Mouse (Mus musculus) CD4-positive, CD25-positive, alpha-beta regulatory T cell, adult 2 months (primary cell): ENCODE measurements around the gene Scyl3.

Experiments used
- DNase-seq: peaks from one replicate; pipeline ENCODE4 v3.0.0-alpha.2; 2012; ENCODE audit warnings: low read depth, low spot score

Scyl3 gene

GRCm38 (mm10) chr1:163928846-163929245 lies at the start of gene Scyl3:
Scyl3 (plus strand) TSS chr1:163929100.
- DNase-seq, result peak; percentile 14

- DNase-seq, result no peak
Measured at GRCm38 (mm10) chr1:163889629-163890028, 39.3 kb upstream of the Scyl3 start.

GRCm38 (mm10) chr1:163893294-163893693 lies 35.6 kb upstream of the Scyl3 start:
- DNase-seq, result no peak

- no peak for DNase-seq
Measured at GRCm38 (mm10) chr1:163893774-163894527, 34.9 kb upstream of the Scyl3 start.

GRCm38 (mm10) chr1:163898291-163898764 lies 30.6 kb upstream of the Scyl3 start:
- DNase-seq, result peak; percentile 43

GRCm38 (mm10) chr1:163899575-163899974 lies 29.3 kb upstream of the Scyl3 start:
- no peak for DNase-seq

GRCm38 (mm10) chr1:163900168-163900567 lies 28.7 kb upstream of the Scyl3 start:
- DNase-seq, result no peak

GRCm38 (mm10) chr1:163903411-163903810 lies 25.5 kb upstream of the Scyl3 start:
- peak; percentile 32 for DNase-seq

- DNase-seq, result no peak
Measured at GRCm38 (mm10) chr1:163907007-163907811, 21.7 kb upstream of the Scyl3 start.

- DNase-seq, result no peak
Measured at GRCm38 (mm10) chr1:163908389-163908788, 20.5 kb upstream of the Scyl3 start.

GRCm38 (mm10) chr1:163910343-163910742 lies 18.6 kb upstream of the Scyl3 start:
- DNase-seq, result peak; percentile 79

- no peak for DNase-seq
Measured at GRCm38 (mm10) chr1:163910785-163911184, 18.1 kb upstream of the Scyl3 start.

GRCm38 (mm10) chr1:163911981-163912380 lies 16.9 kb upstream of the Scyl3 start:
- no peak for DNase-seq

GRCm38 (mm10) chr1:163917349-163918160 lies 11.3 kb upstream of the Scyl3 start:
- no peak for DNase-seq

GRCm38 (mm10) chr1:163924093-163924492 lies 4.8 kb upstream of the Scyl3 start:
- no peak for DNase-seq

GRCm38 (mm10) chr1:163929636-163930457 lies 947 bp downstream of the Scyl3 start:
- peak; percentile 93 for DNase-seq

- DNase-seq, result peak; percentile 53
Measured at GRCm38 (mm10) chr1:163930458-163930794, 1.5 kb downstream of the Scyl3 start.

- DNase-seq, result no peak
Measured at GRCm38 (mm10) chr1:163931801-163932200, 2.9 kb downstream of the Scyl3 start.

- DNase-seq, result no peak
Measured at GRCm38 (mm10) chr1:163934591-163934990, 5.7 kb downstream of the Scyl3 start.

GRCm38 (mm10) chr1:163942056-163942455 lies 13.2 kb downstream of the Scyl3 start:
- no peak for DNase-seq

- no peak for DNase-seq
Measured at GRCm38 (mm10) chr1:163953396-163953795, 24.5 kb downstream of the Scyl3 start.
